Mouse (Mus musculus) natural killer cell, adult 2 months (primary cell): Measurements from ENCODE around the gene Tmigd3.

Experiments
- DNase-seq, 2 experiments: peaks; one replicate each; pipeline ENCODE4 v3.0.0; 2022; ENCODE audit warnings: low spot score in 2 of 2

Gene Tmigd3

DNA sequence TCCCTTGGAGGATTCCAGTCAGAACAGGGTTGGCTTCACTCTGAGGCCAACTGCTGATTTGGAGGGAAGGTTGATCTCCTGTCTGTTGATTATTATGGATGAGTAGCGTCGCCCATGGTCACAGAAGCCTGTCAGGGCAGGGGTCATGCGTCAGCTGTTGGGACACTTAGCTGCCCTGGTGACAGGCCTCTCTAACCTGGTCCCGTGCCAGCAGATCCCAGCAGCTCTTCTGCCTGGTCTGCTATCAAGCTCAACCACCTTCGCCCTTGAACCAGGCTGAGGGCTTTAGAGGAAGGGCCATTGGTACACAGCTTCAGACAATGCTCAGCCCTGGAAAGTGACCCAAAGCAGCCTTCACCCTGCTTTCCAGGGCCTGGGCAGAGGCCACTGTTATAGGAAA, 5.3 kb downstream of the Tmigd3 start:
- no peak for DNase-seq

DNA sequence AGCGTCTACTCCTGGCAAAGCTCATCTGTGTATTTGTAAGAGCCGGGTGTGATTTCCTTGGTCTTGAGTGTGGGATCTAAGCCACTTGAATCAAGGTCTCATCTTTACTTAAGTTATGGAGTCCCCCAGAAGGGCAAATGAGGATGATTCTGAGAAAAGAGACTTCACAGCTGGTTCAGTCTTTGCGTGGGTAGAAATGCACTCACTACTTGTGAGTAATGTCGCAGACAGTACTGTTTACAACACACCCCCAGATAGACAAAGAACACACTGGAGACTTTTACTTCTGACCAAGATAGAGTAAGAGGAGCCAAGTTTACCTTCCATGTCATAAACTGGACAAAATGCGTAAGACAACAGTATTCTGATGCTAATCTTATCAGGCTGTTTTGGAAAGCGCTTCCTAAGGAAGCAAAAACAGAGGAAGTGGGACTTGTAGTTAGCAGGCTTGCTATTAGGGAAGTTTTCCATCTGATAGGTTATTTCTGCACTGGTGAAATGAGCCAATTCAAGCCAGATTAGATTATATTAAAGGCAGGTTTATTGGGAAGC, 6.6 kb downstream of the Tmigd3 start:
- DNase-seq, result no peak

DNA sequence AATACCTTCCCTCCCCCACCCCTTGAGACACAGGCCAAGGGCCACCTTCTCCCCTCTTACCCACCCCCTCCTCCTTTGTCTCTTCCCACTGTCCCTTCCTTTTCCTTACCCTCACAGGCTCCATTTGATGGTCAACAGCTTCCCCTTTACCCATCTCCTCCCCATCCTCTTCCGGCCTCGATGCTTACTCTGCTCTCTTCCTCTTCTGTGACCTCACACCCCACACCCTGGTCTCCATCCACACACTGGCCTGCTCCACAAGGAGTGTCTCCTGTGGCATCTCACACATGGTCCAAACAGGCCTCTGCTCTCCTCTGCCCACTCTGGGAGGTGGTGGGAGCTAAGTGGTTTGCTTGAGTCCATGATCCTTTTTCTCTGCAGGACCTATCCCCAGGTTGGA, 7.2 kb downstream of the Tmigd3 start:
- no peak for DNase-seq

DNA sequence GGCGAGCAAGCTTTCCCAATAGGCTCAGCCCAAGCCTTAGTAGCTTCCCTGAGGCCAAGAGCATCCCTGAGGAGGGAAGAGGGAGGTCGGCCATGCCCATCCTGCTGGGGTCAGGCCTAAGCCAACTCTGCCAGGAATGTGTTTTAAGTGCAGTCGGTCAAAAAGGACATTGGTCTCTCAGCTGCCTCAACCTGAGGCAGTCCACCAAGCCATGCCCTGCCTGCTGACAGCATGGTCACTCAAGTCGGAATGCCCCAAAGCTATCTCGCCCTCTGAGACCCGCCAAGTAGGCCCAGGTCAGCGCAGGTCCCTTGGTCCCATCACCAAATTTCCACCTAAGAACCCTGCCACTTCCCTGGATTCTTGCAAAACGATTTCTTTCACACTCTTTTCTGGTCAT, 8.0 kb downstream of the Tmigd3 start:
- no peak for DNase-seq

GRCm38 (mm10) chr3:105880419-105880818, 9.7 kb downstream of the Tmigd3 start:
- no peak for DNase-seq

GRCm38 (mm10) chr3:105882105-105882504, 11.4 kb downstream of the Tmigd3 start:
- no peak for DNase-seq

- DNase-seq, result no peak
Measured at GRCm38 (mm10) chr3:105883111-105883510, 12.4 kb downstream of the Tmigd3 start.

- DNase-seq, result no peak
Measured at GRCm38 (mm10) chr3:105888961-105889360, 18.3 kb downstream of the Tmigd3 start.

DNA sequence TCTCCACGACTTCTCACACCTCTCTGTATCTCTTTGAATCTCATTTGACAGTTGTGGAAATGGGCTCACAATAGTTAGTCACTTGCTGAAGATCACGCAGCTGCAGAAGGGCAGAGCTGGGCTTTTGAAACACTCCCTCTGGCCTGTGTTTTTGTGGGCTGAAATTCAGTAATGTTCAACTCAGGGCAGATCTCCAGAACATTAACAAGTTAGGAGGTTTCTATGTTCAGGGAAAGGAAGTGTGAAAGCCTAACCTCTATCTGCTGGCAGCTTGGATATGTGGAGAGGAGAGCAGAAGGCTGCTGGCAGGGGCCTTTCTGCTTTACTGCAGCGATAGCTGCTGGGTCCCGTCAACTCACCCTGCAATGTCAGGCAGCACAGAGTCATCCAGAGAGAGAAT, 19.5 kb downstream of the Tmigd3 start:
- no peak for DNase-seq

- no peak for DNase-seq
Measured at GRCm38 (mm10) chr3:105891141-105891540, 20.4 kb downstream of the Tmigd3 start.

DNA sequence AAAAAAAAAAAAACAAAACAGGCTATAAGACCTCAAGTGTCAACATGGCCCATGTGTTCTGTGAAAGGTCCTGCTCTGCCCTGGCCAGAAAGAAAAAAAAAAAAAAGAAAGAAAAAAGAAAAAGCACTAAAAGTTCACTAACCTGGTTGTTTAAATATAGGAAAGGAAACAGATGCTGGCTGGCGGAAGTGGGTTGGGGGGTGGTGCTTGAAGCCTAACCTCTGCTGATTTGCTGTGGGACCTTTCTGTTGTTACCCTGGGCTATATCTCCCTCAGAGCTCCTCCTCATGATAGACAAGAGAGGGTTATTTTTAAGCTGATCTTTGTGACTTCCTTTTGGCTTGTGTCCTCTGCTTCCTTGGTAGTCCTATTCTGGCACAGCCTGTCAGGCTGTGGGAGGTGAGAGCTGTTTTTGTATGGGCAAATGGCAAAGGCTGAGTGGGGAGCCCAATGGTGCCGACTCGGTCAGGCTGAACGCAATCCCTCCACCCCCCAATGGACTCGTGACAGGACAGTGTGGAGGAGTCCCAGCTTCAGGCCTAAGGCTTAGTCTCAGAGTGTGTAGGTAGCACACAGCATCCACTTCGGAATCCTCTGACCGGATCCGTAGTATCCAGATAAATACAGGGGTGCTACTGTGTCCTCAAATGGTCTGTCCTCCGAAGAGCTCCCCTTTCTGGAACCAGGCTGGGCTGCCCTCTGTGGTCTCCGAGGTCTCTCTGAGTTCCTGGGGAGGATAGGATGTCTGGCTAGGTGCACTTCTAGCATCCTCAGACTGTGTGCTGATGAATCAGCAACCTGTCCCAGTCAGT, 21.3 kb downstream of the Tmigd3 start:
- DNase-seq, result peak; percentile 74 to 81

GRCm38 (mm10) chr3:105892572-105893495, 22.1 kb downstream of the Tmigd3 start:
- DNase-seq, result peak; percentile 68 to 87

- DNase-seq, result peak in 1 of 2 experiments; percentile 15
Measured at GRCm38 (mm10) chr3:105893941-105894391, 23.3 kb downstream of the Tmigd3 start.

- peak; percentile 93 to 96 for DNase-seq
Measured at GRCm38 (mm10) chr3:105894601-105895592, 24.2 kb downstream of the Tmigd3 start.

DNA sequence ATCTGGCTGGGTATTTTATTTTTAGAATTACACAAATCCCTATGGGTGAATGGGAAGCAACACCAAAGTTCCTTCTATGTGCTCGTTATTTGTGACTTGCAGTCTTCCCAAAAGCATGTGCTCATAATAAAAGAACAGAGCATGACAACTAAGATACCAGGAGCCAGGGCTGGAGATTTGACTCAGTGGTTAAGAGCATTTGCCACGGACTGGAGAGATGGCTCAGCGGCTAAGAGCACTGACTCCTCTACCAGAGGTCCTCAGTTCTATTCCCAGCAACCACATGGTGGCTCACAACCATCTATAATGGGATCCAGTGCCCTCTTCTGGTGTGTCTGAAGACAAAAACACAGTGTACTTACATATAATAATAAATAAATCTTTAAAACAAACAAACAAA, 26.1 kb downstream of the Tmigd3 start:
- no peak for DNase-seq

DNA sequence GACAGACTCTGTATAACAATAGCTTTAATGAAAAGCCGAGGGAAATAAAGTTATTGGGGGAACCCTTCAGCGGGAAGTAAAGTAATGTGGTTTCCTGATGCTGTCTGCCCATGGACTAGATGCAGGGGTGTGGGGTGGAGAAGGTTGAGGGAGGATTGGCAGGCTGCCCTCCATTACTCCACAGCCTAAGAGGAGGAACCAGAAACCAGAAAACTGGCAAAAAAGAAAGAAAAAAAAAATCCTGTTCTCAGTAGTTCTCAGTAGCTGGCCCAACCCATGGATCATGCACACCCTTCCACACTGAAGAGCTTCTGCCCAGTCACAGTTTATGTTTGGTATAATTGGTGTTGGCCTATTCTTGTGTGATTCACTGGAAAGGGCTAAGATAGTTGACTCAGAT, 27.6 kb downstream of the Tmigd3 start:
- no peak for DNase-seq

DNA sequence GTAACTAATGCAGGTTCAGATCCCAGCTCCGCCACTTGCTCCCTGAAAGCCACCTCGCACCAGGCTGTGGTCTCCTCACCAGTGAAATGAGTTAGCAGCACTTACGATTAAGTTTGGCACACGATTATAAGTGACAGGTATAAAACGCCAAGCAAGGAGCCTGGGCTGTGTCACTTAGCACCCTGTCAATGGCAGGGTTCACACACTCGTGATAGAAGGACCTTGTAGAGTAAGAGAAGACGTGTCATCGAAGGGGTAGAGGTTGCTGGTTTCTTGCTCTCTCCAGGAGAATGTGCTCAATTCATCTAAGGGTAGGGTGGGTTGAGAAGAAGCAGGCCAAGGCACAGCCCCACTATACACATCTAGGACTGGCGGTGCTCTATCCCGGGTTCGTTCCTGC, 28.2 kb downstream of the Tmigd3 start:
- no peak for DNase-seq

GRCm38 (mm10) chr3:105899394-105900147, 28.9 kb downstream of the Tmigd3 start:
- DNase-seq, result peak; percentile 82 to 86

DNA sequence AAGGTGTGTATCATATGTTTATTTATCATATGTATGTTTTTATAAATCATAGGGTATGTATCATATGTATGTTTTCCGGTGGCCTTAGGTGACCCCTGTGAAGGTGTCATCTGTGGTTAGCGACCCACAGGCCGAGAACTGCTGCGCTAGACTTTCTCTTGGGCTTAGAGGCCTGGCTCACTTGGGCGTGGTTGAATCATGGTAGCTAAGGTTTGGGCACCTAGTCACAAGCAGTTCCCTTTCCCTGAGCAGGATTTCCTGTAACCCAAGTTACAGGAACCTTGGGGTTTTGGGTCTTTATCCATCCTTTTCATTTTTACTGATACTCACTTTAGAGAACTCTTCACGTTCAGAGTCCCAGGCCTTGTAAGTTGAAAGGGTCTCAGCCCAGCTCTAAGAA, 29.6 kb downstream of the Tmigd3 start:
- DNase-seq, result peak; percentile 61 to 71

DNA sequence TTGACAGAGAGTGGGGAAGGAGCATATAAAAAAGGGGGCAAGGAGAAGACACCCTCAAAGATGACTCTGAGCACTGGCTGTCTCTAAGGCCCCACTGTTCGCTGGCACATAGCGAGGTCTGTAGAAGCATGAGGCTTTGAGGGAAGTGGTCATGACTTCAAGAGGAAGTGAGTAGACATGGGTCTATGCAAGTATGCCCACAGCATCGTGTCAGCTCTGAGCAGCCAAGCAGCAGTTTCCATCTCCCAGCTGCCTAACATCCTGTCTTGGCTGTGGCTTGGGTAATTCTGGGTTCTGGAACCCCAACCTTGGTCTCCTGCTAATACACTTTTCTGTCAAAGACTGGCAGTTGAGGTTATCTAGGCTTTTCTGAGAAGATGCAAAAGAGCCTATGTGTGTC, 30.0 kb downstream of the Tmigd3 start:
- DNase-seq, result peak; percentile 68 to 78
